In the genomic region with DNA sequence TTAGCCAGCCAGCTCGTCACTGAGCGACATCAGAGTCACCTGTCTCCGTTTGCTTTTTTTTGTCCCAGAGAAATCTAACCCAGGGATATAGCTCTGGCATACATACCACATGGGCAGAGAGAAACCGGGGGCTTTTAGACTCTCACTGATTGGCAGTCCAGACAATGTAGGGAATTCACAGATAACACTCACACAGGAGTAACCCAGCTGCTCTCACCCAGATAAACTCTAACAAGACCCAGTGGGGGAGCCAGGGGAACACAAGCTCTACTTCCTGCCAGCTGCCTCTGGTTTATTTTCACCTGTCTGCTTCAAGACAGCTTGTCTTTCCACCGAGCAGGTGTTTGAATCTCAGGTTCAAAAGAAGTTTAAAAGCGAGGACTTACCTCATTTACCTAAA, we compare ENCODE assay signal across 15 mouse cellular contexts. TPM values are rescaled to one million over a fixed set of nuclear protein-coding genes. Genes with fewer than 3 reads are reported as not detected.
DNase-seq lines count a peak whose midpoint lies in the region; ATAC-seq and TF ChIP-seq lines count a peak whose summit lies in the region.
"Had no signal": no experiment of that assay in that cellular context is flagged by ENCODE, and none has a peak within 500 bp of the region (broad histone marks: within the 10 kb centered on the region; RNA-seq: fewer than 3 reads in every experiment).

No protein-coding gene starts in this region.

- 62% methylated on average over 6 of the region's 6 CpGs for WGBS in kidney, embryonic 16.5 days
- 50% methylated on average over 6 of the region's 6 CpGs for WGBS in embryonic facial prominence, embryonic 15.5 days

- no peak for ATAC-seq in kidney, embryonic 16.5 days (ENCODE audit: low FRiP score, low TSS enrichment)
- ATAC-seq in G1E (ENCODE audit: extremely low read depth, insufficient number of reproducible peaks, low FRiP score, poor library complexity, severe bottlenecking): peak; percentile 28; the same call in 1 of the 2 replicates
- ATAC-seq in embryonic facial prominence, embryonic 15.5 days (ENCODE audit: insufficient number of reproducible peaks, low FRiP score, low TSS enrichment, low read depth): 0 out of 2 replicates have a peak, but pooled peaks have one; percentile 57
- ATAC-seq in megakaryocyte progenitor cell, adult 5-6 weeks (replicated peaks; ENCODE audit: poor library complexity): 0 out of 2 replicates have a peak, but pooled peaks have one; percentile 27
- no peak for ATAC-seq in monocyte, adult 5-6 weeks (replicated peaks; ENCODE audit: insufficient number of reproducible peaks, low FRiP score, low TSS enrichment, poor library complexity, severe bottlenecking)
- ATAC-seq: forebrain, embryonic 13.5 days had no signal

- no peak overlapping the region for H3K9ac ChIP-seq in kidney, embryonic 16.5 days (replicated peaks; ENCODE audit: low read length)
- no peak overlapping the region for H3K9ac ChIP-seq in embryonic facial prominence, embryonic 15.5 days
- H3K9ac ChIP-seq: embryonic facial prominence, embryonic 12.5 days; forebrain, embryonic 13.5 days; neural tube, embryonic 15.5 days had no signal

- H3K4me1 ChIP-seq in kidney, embryonic 16.5 days (ENCODE audit: insufficient read depth, low read length): no peaks in the 10 kb centered on the region
- H3K4me1 ChIP-seq in G1E (ENCODE audit: insufficient read depth, low read depth, low read length): peaks cover 89% of the 10 kb centered on the region
- no peaks in the 10 kb centered on the region for H3K4me1 ChIP-seq in embryonic facial prominence, embryonic 15.5 days
- H3K4me1 ChIP-seq: embryonic facial prominence, embryonic 12.5 days; neural tube, embryonic 15.5 days had no signal

- no peak for TF ChIP-seq CTCF in G1E (IDR thresholded peaks at IDR 0.05; ENCODE audit: low read depth, low read length)

- H3K27ac ChIP-seq in kidney, embryonic 16.5 days (ENCODE audit: low read length): peak overlapping the region; percentile 36
- peak overlapping the region; percentile 51; the same call in 1 of the 2 replicates for H3K27ac ChIP-seq in embryonic facial prominence, embryonic 15.5 days (replicated peaks)
- H3K27ac ChIP-seq: embryonic facial prominence, embryonic 12.5 days; forebrain, embryonic 13.5 days; neural tube, embryonic 15.5 days had no signal

- H3K4me2 ChIP-seq in kidney, embryonic 16.5 days (replicated peaks; ENCODE audit: low read depth, low read length): peak overlapping the region; percentile 29
- no peak overlapping the region for H3K4me2 ChIP-seq in embryonic facial prominence, embryonic 15.5 days (replicated peaks)
- H3K4me2 ChIP-seq: embryonic facial prominence, embryonic 12.5 days; forebrain, embryonic 13.5 days; neural tube, embryonic 15.5 days had no signal

- H3K27me3 ChIP-seq in kidney, embryonic 16.5 days (ENCODE audit: insufficient read depth, low read length): no peaks in the 10 kb centered on the region
- H3K27me3 ChIP-seq in G1E (ENCODE audit: insufficient read depth, low read length): no peaks in the 10 kb centered on the region
- no peaks in the 10 kb centered on the region for H3K27me3 ChIP-seq in embryonic facial prominence, embryonic 15.5 days
- H3K27me3 ChIP-seq: embryonic facial prominence, embryonic 12.5 days; forebrain, embryonic 13.5 days; neural tube, embryonic 15.5 days had no signal

- peak overlapping the region; percentile 19; the same call in 1 of the 2 replicates for H3K4me3 ChIP-seq in kidney, embryonic 16.5 days (ENCODE audit: low read length)
- no peak overlapping the region; the same call in 1 of the 2 replicates for H3K4me3 ChIP-seq in G1E (ENCODE audit: low read depth, low read length)
- H3K4me3 ChIP-seq in embryonic facial prominence, embryonic 15.5 days (replicated peaks): peak overlapping the region; percentile 13; the same call in 1 of the 2 replicates
- H3K4me3 ChIP-seq: embryonic facial prominence, embryonic 12.5 days; forebrain, embryonic 13.5 days; neural tube, embryonic 15.5 days had no signal

- no peaks in the 10 kb centered on the region for H3K9me3 ChIP-seq in kidney, embryonic 16.5 days (ENCODE audit: low read length)
- H3K9me3 ChIP-seq in G1E (replicated peaks): no peaks in the 10 kb centered on the region
- H3K9me3 ChIP-seq in embryonic facial prominence, embryonic 15.5 days (replicated peaks): no peaks in the 10 kb centered on the region
- H3K9me3 ChIP-seq: embryonic facial prominence, embryonic 12.5 days; forebrain, embryonic 13.5 days; neural tube, embryonic 15.5 days had no signal

- no peaks in the 10 kb centered on the region for H3K36me3 ChIP-seq in kidney, embryonic 16.5 days (ENCODE audit: insufficient read depth, low read length)
- no peaks in the 10 kb centered on the region for H3K36me3 ChIP-seq in G1E (replicated peaks)
- H3K36me3 ChIP-seq in embryonic facial prominence, embryonic 15.5 days: no peaks in the 10 kb centered on the region
- H3K36me3 ChIP-seq: embryonic facial prominence, embryonic 12.5 days; neural tube, embryonic 15.5 days had no signal

- DNase-seq in kidney, postnatal 10 days: no peak
- DNase-seq in G1E (ENCODE audit: low spot score): peak; percentile 31
- no peak for DNase-seq in ovary, postnatal 14 days (ENCODE audit: low spot score)
- DNase-seq: cerebellum, postnatal 10 days; heart, postnatal 36 days had no signal

RNA-seq across cellular contexts. Expression of a gene that starts 0.4 kb away (rescaled TPM):
- polyA plus RNA-seq in kidney, embryonic 16.5 days (2015; fragmentation: Nextera tagmentation; extraction: Ambion mirVana): 25.7 and 29.0 TPM in 2 replicates
- 15.6 and 21.1 TPM in 2 replicates for total RNA-seq in G1E (2014; fragmentation: Nextera tagmentation)
- total RNA-seq in G1E (2017): 0.64 and 0.98 TPM in 2 replicates
- polyA plus RNA-seq in G1E (2012): 0.14 and 0.15 TPM in 2 replicates
- polyA plus RNA-seq in embryonic facial prominence, embryonic 15.5 days (2015; fragmentation: Nextera tagmentation; extraction: Ambion mirVana): 19.3 and 20.6 TPM in 2 replicates
- not detected in 2 replicates for total RNA-seq in megakaryocyte progenitor cell, adult 5-6 weeks (2015)
- not detected in 2 replicates for total RNA-seq in megakaryocyte progenitor cell, adult 5-6 weeks (2017)
- 1.1 TPM in 1 of 3 replicates, not detected in the others for total RNA-seq in monocyte, adult 5-6 weeks (2017)
- total RNA-seq: gastrocnemius, adult 8-10 months; heart, postnatal 36 days had no signal
- polyA plus RNA-seq: C2C12; limb, embryonic 11.5 days; neural tube, embryonic 15.5 days had no signal

Comparison
In these comparisons a context has a peak if more than half of its experiments do, and no peak if none do; other contexts are left out.
1. ATAC-seq: peak in G1E (single experiment), embryonic facial prominence, embryonic 15.5 days (single experiment) and megakaryocyte progenitor cell, adult 5-6 weeks (single experiment); none in kidney, embryonic 16.5 days (single experiment) and monocyte, adult 5-6 weeks (single experiment).